Mouse (Mus musculus): ENCODE data around the gene Rhbdf2.
"Not testable (repeated sequence)": the region's sequence is repeated elsewhere in the genome, so short reads cannot be mapped to it uniquely, and the experiment has no call there.

Gene Rhbdf2

DNA sequence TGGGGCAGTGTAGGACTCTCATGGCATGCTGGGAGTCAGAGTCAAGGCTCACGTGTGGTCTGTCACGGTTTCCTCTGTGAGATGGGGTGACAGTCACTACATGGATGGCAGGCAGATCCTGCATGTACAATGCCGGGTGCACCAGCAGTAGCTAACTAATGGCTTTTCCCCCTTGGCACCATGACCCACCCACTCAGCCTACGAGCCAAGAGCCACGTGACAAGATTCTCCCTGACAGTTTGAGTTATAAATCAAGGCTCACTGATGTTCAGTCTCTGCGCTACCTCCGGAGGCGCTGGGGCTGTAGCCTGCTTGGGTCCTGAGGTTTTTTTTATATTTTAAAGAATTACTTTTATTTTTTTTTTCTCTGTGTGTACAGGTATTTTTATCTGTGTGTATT is 7.3 kb downstream of the Rhbdf2 start:
- no peak for DNase-seq (ENCODE audit: low spot score in 2 of 2)

DNA sequence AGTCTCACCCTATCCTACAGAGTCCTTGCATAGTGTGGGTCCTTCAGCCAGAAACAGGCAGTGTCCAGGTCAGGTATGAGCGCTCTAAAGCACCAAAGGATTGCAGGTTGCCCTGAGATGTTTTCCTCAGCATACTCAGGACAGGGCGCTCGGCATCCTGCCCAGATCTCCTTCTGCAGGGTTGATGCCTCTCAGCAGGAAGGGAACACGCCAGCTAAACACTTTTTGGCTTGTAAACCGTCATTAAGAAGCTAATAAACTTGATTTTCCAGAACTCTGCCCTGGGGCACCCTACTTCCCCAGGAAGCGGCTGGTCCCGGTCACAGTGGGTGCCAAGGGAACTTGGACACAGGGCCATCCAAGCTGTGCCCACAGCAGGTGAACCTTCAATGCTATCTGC is 7.7 kb downstream of the Rhbdf2 start:
- no peak for DNase-seq (ENCODE audit: low spot score in 2 of 2)

DNA sequence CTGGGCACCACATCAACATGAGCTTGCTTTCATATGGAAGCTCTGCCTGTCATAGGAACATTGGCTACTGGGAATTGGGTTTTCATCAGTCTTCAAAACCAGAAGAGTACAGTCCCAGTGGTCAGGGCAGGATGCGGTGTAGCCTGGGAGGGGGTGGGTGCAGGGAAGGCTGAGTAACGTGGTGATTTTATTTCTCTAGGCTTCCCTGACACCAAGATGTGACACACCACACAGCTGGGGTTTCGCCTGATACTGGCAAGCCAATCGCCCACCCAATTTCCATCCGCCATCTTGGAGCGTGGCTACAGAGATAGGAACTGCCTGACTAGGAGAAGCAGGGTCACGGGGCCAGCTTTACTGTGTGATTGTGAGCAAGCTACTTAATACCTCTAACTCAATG is 8.2 kb downstream of the Rhbdf2 start:
- no peak for DNase-seq (ENCODE audit: low spot score in 2 of 2)

DNA sequence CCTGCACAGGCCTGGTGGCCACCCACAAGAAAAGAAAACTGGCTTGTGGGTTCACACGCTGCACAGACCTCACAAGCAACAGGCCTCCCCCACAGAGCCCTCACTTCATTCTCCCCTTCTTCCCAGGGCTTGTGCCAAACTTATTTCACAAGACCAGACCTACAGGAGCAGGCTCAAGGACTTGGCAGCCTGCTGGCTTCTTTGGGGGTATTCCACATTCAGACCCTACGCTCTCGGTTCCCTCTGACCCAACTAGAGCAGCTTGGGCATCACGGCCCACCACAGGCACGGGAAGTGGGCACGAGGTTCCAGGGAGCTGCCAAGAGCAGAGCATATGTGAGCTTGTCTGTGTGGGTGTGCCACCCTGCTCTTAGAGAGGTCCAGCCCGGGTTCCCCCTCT is 9.2 kb downstream of the Rhbdf2 start:
- DNase-seq (ENCODE audit: low spot score in 2 of 2): no peak

DNA sequence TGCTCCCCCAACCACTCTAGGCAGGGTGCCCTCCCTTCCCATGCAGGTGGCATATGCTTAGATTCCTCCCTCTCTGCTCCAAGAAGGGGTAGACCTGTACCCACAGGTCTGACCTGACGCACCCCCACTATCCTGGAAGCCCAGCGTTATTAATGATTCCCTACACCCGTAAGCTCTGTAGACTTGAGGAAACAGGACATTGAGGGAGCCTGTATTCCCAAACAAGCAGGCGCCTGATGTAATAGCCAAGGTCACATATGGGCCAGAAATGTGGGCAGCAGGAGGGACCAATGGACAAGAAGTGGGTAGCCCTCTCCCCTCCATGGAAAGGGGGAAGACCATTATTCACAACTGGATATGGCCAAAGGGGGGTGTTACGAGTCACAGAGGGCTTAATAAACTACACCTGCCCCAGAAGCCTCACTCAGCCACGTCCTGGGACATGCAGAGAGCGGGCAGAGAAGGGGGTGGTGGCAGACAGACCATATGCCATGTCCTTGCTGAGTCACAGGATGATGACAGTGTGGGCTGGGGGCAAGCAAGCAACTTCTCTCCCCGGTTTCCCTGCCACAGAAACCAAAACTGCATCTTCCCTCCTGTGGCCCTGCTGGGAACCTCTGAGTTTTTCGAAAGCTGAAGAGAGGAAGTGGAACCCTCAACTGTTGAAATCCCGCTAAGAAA is 10.2 kb downstream of the Rhbdf2 start:
- DNase-seq (ENCODE audit: low spot score in 2 of 2): no peak

DNA sequence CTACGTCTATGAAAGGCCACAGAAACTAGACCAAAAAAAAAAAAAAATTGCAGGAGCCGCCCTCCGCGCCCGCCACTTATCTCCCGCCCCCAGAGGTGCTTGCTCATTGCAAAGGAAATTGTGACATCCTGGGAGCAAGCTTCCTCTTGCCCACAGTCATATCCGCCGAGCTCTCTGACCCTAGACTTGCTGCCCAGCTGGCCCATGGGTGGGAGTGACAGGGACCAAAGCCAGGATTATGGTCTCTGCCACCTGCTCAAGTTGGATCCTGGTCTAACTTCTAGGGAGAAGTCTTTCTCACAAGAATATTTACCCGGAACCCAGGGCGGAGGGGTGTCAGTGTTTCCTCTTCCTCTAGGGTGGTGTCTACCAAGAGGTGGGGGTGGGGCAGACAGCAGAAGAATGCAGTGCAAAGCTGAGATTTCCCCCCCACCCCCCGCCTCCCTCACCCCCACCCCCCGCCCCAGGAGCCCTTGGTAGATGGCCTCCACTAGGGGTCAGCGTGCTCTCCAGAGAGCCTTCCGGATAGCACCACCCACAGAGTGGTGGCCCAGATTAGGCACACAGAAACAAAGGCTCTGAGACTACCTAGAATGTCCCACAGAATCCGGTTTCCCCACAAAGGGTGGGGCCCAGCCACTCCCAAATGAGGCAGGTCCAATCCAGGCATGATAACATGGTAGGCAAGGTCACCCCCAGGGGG is 10.9 kb downstream of the Rhbdf2 start:
- DNase-seq (ENCODE audit: low spot score in 2 of 2): no peak

DNA sequence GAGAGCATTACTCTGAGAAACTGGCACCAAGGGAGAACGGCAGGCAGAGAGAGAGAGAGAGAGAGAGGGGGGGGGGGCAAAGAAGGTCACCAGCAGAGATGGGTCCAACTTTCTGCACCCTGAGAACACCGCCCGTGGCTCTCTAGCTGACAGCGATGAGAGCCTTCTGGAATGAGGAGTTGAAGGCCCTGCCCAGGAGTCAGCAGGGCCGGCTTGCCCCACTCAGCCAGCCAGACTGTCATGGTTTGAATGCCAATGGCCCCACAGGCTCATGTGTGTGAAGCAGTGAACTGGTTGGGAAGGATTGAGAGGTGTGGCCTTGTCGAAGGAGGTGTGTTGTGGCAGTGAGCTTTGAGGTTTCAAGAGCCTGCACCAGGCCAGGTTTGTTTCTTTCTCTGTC is 13.6 kb downstream of the Rhbdf2 start:
- no peak for DNase-seq (ENCODE audit: low spot score in 2 of 2)

DNA sequence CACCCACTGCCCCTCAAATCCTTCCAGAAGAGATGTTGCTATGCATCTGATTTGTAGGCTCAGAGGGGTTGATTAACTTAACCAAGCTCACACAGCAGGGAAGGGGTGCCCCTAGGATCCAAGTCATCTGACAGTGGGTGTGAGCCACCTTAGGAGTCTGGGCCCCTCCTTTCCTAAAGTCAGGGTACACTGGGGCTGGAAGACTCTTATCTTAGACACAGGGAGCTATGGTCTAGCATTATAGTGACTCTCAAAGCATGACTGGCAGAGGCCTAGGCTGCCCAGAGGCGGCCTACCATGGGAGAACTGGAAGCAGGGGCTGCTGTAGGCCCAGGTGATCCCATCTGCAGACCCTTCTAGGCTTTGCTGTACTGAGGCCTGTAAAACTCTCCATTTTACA is 14.3 kb downstream of the Rhbdf2 start:
- no peak for DNase-seq (ENCODE audit: low spot score in 2 of 2)

DNA sequence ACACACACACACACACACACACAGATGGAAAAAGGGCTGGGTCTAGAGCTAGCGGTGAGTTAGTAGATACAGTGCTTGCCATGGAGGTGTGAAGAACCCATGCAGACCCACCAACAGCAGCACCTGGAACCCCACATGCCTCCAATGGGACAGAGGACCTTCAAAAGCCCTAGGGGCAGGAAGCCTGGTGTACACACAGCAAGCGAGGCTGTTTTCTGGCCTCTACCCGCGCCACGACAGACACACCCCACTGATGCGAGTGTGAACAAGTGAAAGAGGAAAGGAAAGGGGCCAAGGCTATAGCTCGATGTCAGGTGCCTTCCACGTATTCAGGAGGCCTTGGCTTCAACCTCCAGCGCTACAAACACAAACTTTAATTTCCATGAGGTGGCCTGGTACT is 14.9 kb downstream of the Rhbdf2 start:
- no peak for DNase-seq (ENCODE audit: low spot score in 2 of 2)

DNA sequence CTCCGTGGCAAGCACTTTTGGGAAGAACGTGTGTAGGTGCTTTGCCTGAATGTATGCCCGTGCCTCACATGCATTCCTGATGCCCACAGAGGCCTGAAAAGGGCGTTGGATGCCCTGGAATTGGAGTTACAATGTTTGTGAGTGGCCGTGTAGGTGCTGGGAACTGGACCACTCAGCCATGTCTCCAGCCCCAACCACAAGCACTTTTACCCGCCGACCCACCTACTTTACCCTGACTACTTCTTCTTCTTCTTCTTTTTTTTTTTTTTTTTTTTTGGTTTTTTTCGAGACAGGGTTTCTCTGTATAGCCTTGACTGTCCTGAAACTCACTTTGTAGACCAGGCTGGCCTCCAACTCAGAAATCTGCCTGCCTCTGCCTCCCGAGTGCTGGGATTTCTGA is 15.7 kb downstream of the Rhbdf2 start:
- DNase-seq (ENCODE audit: low spot score in 2 of 2): not testable (repeated sequence)

DNA sequence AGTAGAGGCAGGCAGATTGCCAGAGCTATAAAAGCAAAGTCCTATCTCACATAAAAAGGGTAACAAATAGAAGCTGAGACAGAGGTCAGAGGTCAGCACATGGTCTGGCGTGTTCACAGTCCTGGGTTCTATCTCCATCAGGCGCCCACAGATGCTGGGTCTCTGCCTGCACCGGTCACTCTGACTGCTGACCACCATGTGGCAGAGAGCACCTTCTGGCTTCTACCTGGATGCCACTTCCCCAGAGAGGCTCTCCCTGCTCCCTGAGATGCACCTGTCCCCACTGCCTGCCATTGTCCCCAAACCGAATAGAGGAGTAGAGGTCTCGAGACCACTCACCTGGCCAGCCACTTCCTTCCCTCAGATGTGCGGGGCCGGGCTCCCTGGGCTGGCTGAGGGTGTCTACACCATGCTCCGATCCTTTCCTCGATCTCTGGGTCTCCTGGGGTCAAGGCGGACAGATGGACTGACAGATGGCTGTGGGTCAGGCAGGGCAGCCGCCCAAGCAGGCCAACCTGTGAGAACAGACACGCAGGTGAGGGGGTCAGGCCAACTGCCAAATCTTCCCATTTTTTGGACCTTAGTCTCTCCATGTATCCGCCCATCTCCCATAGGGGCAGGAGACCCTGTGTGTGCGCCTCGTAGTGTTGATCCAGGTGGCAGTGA is 16.7 kb downstream of the Rhbdf2 start:
- no peak for DNase-seq (ENCODE audit: low spot score in 2 of 2)

DNA sequence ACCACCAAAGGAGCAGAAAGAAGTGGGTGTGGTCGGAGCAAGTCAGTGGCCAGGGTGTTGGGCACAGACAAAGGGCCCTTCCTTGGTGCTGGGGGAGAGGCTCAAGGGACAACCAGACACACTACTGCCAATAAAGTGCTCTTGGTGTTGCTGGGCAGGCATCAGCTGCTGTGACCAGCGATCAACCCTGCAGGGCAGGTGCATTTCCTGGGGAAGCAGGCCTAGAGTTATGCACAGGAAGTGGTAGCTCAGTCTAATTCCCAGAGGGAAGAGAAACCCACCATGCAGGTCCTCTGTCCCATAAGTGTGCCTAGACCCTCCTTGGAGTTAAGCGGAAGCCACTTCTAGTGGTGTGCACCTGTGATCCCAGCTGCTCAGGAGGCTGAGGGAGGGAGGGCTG is 19.1 kb downstream of the Rhbdf2 start:
- DNase-seq (ENCODE audit: low spot score in 2 of 2): no peak

DNA sequence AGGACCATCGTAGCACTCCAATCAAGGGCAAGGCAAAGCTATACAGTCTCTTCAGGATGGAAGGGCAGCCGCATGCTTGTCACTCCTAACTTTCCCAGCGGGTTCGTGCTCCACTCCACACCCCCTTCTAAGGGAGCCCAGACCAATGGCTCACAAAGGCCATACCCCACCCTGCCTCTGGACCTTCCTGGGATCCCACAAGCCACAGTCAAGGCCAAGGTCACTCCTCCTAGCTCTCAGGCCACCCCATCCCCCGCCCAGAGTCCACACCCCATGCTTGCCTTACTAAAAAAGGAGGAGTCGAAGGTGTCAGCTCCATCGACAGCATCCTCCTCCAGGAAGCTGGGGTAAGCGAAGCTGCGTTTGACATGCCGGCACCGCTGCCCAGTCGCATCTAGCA is 22.7 kb downstream of the Rhbdf2 start:
- DNase-seq (ENCODE audit: low spot score in 2 of 2): no peak

DNA sequence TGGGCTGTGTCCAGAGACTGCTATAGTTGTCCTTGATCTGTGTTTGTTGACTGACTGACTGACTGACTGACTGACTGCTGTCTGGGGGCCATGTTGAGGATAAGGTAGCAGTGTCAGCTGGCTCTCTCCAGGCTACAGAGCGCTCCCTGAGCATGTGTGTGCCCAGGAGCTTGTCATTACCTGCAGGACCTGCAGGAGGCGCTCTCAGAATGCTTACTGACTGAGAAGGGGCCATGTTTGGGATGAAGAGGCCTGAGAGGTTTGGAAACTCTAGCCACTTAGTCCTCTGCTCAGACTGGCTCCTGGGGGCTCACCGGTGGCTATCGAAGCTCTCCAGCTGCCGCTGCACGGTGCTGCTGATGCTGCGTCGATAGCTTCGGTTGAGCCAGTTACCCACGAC is 23.5 kb downstream of the Rhbdf2 start:
- DNase-seq (ENCODE audit: low spot score in 2 of 2): no peak

DNA sequence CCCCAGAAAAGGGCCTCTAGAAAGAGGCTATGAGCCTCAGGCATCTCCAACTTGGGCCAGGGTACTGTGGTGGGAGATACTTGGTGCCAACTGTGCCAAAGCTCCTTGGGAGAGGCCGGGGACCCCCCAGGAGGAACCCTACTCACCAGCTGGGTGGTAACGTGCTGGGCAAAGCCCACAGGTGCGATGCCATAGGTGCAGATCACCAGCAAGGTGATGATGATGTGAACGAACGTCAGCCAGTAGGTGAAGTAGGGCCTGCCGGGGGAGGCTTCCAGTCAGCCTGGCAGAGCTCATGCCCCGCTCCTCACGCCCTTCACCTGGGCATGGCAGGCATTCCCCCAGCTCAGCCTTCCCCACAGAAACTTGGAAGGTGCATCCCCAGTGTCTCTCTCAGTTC is 24.8 kb downstream of the Rhbdf2 start:
- no peak for DNase-seq (ENCODE audit: low spot score in 2 of 2)

DNA sequence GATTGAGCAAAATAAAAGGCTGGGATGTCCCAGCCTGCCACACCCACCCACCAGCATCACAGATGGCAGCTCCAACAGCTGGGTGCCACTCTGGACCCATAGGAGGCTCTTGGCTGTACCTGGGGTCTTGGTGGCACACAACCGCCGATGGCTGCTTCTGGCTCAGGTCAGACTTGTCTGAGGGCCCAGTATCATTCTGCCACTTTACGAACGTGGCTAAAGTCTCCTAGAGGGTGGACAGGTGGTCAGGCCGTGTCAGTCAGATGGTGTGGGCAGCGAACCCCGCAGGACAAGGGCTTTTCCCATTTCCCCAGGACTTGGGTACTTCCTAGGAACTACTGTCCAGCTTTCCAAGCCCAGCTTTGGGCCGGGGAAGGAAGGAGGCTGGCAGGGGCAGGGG is 25.7 kb downstream of the Rhbdf2 start:
- no peak for DNase-seq (ENCODE audit: low spot score in 2 of 2)

DNA sequence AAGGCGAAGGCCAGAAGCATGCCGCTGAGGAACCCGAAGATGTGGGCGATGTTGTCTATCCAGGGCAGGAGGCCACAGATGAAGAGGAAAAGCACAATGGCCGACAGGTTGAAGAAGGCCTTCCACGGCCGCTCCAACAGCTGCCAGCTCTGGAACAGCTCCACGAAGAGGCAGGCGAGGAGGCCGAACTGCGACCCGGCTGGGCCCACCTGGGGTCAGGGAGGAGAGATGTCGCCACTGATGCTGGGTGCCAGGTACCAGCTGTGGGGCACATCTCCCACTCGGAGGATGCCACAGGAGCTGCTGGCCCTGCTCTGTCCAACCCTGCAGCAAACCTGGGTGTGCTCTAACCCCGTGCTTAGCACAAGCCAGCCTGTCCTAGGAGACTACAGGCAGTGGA is 27.6 kb downstream of the Rhbdf2 start:
- no peak for DNase-seq (ENCODE audit: low spot score in 2 of 2)

DNA sequence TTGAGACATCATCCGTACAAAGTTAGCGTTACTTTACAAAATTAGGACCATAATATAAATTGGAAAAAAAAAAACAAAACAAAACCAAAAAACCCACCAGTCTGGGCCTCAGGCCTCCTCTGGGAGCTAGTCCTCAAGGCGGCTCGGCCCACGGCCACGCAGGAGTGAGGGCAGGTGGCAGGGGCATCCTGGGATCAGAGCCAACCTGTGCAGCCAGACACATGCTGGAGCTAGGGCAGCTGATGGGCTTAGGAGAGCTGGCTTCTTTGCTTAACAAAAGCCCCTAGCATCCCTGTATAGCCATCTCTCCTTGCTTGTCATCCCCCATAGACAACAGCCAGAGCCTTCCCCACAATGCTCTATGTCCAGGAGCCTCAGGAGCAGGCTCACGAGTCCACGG is 28.6 kb downstream of the Rhbdf2 start:
- no peak for DNase-seq (ENCODE audit: low spot score in 2 of 2)

DNA sequence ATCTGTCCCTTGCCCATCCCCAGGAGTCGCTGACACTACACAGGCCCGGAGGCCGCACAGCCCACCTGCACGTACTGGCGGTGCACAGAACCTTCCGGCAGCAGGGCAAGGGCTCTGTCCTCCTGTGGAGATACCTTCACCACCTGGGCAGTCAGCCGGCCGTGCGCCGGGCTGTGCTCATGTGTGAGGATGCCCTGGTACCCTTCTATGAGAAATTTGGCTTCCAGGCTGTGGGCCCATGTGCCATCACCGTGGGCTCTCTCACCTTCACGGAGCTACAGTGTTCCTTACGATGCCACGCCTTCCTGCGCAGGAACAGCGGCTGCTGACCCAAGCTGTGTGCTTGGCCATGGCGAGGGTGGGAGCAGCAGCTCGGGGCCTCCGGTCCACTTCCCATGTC is 30.1 kb downstream of the Rhbdf2 start:
- no peak for DNase-seq (ENCODE audit: low spot score in 2 of 2)

DNA sequence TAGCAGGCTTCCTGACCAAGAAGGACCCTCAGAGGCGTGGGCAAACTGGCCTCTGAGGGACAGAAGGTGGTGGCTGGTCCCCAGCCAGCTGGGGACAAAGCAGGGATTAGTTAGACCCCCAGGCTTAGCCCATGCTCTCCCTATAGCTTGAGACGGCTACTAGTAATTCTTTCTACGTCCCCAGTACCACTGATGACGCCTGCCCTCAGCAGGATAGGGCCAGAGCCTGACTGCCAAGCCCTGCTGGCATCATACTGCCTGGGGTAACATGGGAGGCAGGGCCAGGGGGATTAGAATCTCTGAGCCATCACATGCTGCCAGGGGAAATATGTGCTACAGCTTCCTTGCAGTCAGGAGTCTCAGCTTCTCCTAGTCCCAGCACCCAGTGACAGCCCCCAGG is 33.5 kb downstream of the Rhbdf2 start:
- DNase-seq (ENCODE audit: low spot score in 2 of 2): no peak

DNA sequence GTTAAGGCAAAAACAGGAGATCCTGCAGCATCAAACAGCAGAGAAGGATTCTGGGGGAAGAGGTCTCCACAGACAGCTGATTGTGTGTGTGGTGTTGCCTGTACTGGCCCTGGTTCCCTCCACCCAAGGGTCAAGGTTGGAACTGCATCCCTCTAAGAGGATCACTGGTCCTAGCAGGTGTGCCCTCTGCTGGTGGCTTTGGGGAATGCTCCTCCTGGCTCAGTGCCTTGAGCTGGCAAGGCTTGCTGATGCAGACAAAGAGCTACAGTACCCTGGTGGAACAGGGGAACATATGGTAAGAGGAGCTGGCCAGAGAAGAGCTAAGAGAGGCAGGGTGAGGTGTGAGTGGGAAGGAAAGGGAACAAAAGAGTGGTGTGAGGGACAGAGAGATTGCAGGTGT is 34.4 kb downstream of the Rhbdf2 start:
- peak; percentile 70 to 99 for DNase-seq (ENCODE audit: low spot score in 2 of 2)

DNA sequence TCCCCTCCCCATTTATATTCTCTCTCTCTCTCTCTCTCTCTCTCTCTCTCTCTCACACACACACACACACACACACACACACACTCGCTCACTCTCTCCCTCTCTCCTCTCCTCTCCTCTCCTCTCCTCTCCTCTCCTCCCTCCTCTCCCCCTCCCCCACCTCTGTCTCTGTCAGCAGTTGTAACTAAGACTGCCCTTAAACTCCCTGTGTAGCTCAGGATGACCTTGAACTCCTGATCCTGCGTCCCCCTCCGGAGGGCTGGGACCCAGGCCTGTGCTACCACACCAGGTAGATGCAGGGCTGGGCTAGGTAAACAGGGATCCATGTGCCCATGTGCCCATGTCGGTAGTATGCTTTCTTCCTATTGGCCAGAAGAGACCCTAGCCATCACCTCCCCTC is 35.2 kb downstream of the Rhbdf2 start:
- no peak for DNase-seq (ENCODE audit: low spot score in 2 of 2)

DNA sequence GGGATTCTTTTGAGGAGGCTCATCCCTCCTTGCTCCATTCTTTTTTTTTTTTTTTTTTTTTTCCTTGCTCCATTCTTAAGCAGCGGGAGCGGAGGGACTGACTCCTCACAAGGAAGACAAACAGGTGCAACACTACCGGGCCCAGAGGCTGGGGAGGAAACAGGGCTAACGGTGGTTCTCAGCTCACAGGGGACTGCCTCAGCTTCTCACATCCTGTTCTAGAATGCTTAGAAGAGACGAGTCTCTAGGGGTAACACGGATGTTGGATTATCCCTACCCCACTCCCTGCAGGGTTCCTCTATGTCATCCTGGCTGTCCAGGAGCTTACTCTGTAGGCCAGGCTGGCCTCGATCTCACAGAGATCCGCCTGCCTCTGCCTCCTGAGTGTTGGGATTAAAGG is 37.2 kb downstream of the Rhbdf2 start:
- DNase-seq (ENCODE audit: low spot score in 2 of 2): no peak
